Mouse (Mus musculus): ENCODE measurements around the gene Ssrp1. TPM values are rescaled to one million over a fixed set of nuclear protein-coding genes. Genes with fewer than 3 reads are reported as not detected.

Gene Ssrp1
- polyA plus RNA-seq, 1 experiment from 2014 or later = 169 TPM

DNA sequence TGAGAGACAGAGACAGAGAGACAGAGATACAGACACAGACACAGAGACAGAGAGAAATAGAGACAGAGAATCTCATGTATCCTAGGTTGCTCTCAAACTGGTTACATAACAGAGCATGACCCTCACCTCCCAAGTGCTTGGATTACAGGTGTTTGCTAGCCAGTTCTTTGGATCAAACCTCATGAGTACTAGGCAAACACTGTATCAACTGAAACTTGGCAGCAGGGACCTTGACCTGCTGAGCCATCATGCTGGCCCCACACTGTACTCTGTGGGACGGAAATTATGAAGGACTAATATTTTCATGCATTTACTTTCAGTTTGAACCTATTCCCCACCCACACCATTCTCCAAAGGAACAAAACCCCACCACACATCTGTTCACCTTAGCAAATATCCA is 56.3 kb downstream of the Ssrp1 start:
- Histone ChIP-seq H3K4me2 (replicated peaks) (no peak overlapping the region), H3K4me3 (replicated peaks; ENCODE audit: low read length) (no peak overlapping the region), H3K9ac (no peak overlapping the region), H3K27ac (no peak overlapping the region), H3K4me1 (replicated peaks; ENCODE audit: control insufficient read depth, insufficient read depth, low read length) (0 out of 2 replicates have a peak, but pooled peaks cover 8% of the 10 kb centered on the region), H3K9me3 (ENCODE audit: control insufficient read depth, low read length) (no peaks in the 10 kb centered on the region), H3K27me3 (ENCODE audit: control insufficient read depth, insufficient read depth, low read length) (no peaks in the 10 kb centered on the region), H3K36me3 (replicated peaks; ENCODE audit: control insufficient read depth, insufficient read depth) (no peaks in the 10 kb centered on the region)
- WGBS = 88% methylated on average over 1 of the region's 1 CpGs
- no peak for DNase-seq (ENCODE audit: low spot score)
- ATAC-seq (ENCODE audit: low FRiP score) = no peak

DNA sequence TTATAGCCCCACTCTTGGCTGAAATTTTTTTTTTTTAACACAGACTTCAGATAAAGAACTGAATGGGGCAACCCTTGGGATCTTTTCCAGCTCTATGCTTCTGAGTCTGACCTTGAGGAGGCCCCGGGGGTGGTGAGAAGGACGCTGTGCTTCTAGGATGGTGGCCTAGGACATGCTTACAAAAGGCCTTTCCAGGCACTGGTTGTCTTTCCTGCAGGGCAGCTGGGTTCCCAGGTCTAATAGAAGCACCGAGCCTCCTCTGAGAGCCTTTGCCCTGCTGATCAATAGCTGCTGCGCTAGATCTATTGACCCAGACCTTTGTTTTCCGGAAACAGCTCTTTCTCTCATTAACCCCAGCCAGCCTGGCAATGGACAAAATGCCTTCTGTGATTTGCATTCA is 58.9 kb downstream of the Ssrp1 start:
- H3K27me3 ChIP-seq (ENCODE audit: control insufficient read depth, insufficient read depth, low read length) = no peaks in the 10 kb centered on the region

More for the DNA sequence above, 58.9 kb downstream of the Ssrp1 start:
- WGBS = 28% methylated on average over 5 of the region's 5 CpGs
- Histone ChIP-seq H3K9ac (no peak overlapping the region), H3K36me3 (replicated peaks; ENCODE audit: control insufficient read depth, insufficient read depth) (no peaks in the 10 kb centered on the region), H3K9me3 (ENCODE audit: control insufficient read depth, low read length) (no peaks in the 10 kb centered on the region), H3K4me2 (replicated peaks) (no peak overlapping the region), H3K4me1 (replicated peaks; ENCODE audit: control insufficient read depth, insufficient read depth, low read length) (no peaks in the 10 kb centered on the region), H3K4me3 (replicated peaks; ENCODE audit: low read length) (no peak overlapping the region), H3K27ac (no peak overlapping the region)
- DNase-seq (ENCODE audit: low spot score) (no peak), ATAC-seq (ENCODE audit: low FRiP score) (no peak)

Other genes starting within 250 kb of the Ssrp1 start
- gene Ube2l6, start 238.4 kb upstream of the Ssrp1 start, polyA plus RNA-seq (2014; fragmentation: Nextera tagmentation; extraction: Ambion mirVana) = 18.6 and 24.0 TPM in 2 replicates
- not detected in 2 replicates for gene Smtnl1, start 214.6 kb upstream of the Ssrp1 start, polyA plus RNA-seq (2014; fragmentation: Nextera tagmentation; extraction: Ambion mirVana)
- gene Timm10, start 210.2 kb upstream of the Ssrp1 start, polyA plus RNA-seq (2014; fragmentation: Nextera tagmentation; extraction: Ambion mirVana) = 75.8 and 83.3 TPM in 2 replicates
- 1.5 and 1.6 TPM in 2 replicates for gene Slc43a1, start 198.4 kb upstream of the Ssrp1 start, polyA plus RNA-seq (2014; fragmentation: Nextera tagmentation; extraction: Ambion mirVana)
- gene Rtn4rl2, start 150.5 kb upstream of the Ssrp1 start, polyA plus RNA-seq (2014; fragmentation: Nextera tagmentation; extraction: Ambion mirVana) = 3.8 and 4.5 TPM in 2 replicates
- 4.8 and 4.9 TPM in 2 replicates for gene Slc43a3, start 100.7 kb upstream of the Ssrp1 start, polyA plus RNA-seq (2014; fragmentation: Nextera tagmentation; extraction: Ambion mirVana)
- gene Prg2, start 56.8 kb upstream of the Ssrp1 start, polyA plus RNA-seq (2014; fragmentation: Nextera tagmentation; extraction: Ambion mirVana) = not detected in 2 replicates
- gene Prg3, start 49.0 kb upstream of the Ssrp1 start, polyA plus RNA-seq (2014; fragmentation: Nextera tagmentation; extraction: Ambion mirVana) = not detected in 2 replicates
- gene P2rx3, start 228 bp downstream of the Ssrp1 start, polyA plus RNA-seq (2014; fragmentation: Nextera tagmentation; extraction: Ambion mirVana) = 2.9 and 4.1 TPM in 2 replicates
- gene Tnks1bp1, start 10.8 kb downstream of the Ssrp1 start, polyA plus RNA-seq (2014; fragmentation: Nextera tagmentation; extraction: Ambion mirVana) = 6.1 and 6.5 TPM in 2 replicates
- gene Aplnr, start 99.0 kb downstream of the Ssrp1 start, polyA plus RNA-seq (2014; fragmentation: Nextera tagmentation; extraction: Ambion mirVana) = 29.2 and 35.2 TPM in 2 replicates
- 9.7 and 13.0 TPM in 2 replicates for gene Lrrc55, start 160.0 kb downstream of the Ssrp1 start, polyA plus RNA-seq (2014; fragmentation: Nextera tagmentation; extraction: Ambion mirVana)